Mouse (Mus musculus) hematopoietic stem cell, adult 5-6 weeks (primary cell): ENCODE data around the gene Hist2h3c2. TPM values are rescaled to one million over a fixed set of nuclear protein-coding genes. Genes with fewer than 3 reads are reported as not detected.

Experiments
- ATAC-seq, 2 experiments: fragments of 125-278 bp in 1 of 2; replicated peaks in 1 of 2; 2 replicates each; pipeline ENCODE4 v1.8.0; 2016 to 2017; ENCODE audit warnings: inconsistent platforms in 2 of 2, mild to moderate bottlenecking in 2 of 2, moderate number of reproducible peaks in 2 of 2, low read depth in 1 of 2, moderate TSS enrichment in 1 of 2; ENCODE audit not compliant: low FRiP score in 2 of 2, poor library complexity in 2 of 2, severe bottlenecking in 2 of 2, insufficient read depth in 1 of 2, low TSS enrichment in 1 of 2
- total RNA-seq: library from RNA; stranded (forward); fragments of 172-1452, 232-1000 nt; gene quantifications from 2 replicates; pipeline ENCODE4 v1.2.3, GENCODE M21; 2017

Gene Hist2h3c2
- total RNA-seq, 1 experiment from 2014 or later, result 125 TPM

DNA sequence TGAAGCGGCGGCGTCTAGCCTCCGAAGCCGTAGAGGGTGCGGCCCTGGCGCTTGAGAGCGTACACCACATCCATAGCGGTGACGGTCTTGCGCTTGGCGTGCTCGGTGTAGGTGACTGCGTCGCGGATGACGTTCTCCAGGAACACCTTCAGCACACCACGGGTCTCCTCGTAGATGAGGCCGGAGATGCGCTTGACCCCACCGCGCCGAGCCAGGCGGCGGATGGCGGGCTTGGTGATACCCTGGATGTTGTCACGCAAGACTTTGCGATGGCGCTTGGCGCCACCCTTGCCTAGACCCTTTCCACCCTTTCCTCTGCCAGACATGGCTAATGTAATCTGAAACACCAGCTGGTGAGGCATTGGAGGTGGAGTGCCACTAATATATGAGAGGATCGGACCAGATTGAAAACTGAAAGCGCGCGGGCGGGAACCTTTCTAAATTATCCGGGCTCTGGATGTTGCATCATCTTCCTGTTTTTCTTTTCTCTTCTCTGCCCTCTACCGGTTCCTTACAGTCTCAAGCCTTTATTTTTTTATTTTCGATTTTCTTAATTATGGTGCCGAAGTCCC lies 24.1 kb upstream of the Hist2h3c2 start, which contains the start of gene Hist2h4:
Gene Hist2h4 (minus strand): TSS at position 333 of the 572 bp plus-strand sequence.
- peak; percentile 87 to 89 for ATAC-seq

GRCm38 (mm10) chr3:96262216-96262875 lies 23.4 kb upstream of the Hist2h3c2 start:
- peak; percentile 61 to 70 for ATAC-seq

GRCm38 (mm10) chr3:96261623-96262022 lies 22.7 kb upstream of the Hist2h3c2 start:
- ATAC-seq, result no peak

DNA sequence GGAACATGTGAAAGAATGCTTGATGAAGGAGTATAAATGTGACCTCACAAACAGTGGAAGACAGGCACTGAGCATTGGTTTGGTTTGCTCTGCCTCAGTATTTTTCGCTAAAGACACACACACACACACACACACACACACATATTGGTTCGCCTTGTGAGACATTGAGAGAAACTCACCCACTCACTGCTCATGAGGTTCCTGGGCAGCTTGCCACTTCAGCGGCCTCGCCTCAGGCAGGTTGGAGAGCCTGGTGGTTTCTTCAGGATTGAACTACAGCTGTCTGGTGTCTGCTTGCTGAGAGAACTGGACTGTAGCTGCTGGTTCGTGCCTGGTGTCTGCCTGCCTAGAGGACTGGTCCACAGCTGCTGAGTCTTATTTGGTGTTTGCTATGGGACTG lies 21.3 kb upstream of the Hist2h3c2 start:
- no peak for ATAC-seq

DNA sequence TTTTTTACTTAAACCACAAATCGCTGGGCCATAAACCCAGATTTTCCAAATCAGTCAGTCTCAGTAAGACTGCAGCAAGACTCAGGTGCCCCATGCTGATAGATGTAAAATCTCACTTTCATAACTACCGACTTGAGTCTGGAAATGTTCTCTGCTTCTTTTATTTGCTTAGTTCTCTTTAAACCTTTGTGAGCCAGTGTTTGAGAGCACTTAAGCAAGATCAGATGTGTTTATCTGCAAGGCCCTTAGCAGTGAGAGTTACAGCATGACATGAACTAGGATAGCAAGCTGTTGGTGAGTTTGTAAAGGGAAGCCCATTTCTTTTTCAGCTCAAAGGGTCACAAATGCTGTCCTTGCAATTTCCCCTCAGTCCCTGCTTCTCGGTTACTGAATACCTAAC lies 18.3 kb upstream of the Hist2h3c2 start:
- no peak for ATAC-seq

DNA sequence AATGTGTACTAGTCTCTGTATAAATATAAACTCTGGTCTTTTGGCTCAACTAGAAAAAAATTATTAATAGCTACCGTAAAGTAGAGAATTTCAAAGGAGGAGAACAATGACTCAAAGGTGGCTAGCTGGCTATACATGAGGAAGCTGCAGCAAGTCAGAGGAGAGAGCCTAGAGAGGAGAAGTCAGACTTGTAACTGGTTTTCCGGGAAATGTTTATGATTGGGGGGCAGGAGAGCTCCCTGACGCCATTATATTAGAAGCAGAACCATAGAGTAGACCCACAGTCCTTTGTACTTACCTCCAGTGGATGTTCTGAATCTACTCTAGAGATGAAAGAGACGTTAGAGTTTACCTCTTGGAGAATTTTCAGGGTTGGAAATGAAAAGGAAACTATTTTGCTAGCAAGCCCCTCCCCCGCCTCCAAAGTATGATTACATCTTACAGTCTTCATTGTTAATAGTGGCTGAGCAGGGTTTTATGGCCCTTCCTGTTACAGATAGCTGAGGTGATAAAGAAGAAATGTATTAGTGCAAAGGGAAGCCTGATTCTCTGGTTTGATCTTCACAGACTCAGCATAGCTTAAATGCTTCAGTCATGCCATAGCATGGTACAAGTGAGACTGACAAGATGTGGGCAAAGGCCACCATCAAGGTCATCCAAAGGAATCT lies 17.1 kb upstream of the Hist2h3c2 start:
- ATAC-seq, result no peak

- ATAC-seq, result peak in 1 of 2 experiments; percentile 32; a peak in 1 of 4 replicates
Measured at GRCm38 (mm10) chr3:96254683-96255355, 15.9 kb upstream of the Hist2h3c2 start.

DNA sequence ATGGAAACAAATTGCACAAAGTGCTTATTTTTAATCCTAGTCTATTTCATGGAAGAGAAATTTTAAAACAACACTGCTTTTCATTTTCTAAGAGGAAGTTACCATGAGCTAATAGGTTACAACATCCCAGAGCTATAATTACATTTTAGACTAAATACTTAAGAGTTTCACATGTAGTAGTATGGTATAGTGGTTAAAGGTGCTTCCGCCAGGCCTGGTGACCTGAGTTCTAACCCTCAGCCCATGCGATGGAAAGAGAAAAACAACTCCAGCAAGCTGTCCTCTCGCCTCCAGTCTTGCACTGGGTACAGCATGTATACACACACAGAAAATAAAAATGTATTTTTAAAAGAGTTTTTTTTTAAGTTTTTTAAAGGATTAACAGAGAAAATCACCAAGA lies 12.9 kb upstream of the Hist2h3c2 start:
- ATAC-seq, result peak in 1 of 2 experiments; percentile 27; a peak in 1 of 4 replicates

DNA sequence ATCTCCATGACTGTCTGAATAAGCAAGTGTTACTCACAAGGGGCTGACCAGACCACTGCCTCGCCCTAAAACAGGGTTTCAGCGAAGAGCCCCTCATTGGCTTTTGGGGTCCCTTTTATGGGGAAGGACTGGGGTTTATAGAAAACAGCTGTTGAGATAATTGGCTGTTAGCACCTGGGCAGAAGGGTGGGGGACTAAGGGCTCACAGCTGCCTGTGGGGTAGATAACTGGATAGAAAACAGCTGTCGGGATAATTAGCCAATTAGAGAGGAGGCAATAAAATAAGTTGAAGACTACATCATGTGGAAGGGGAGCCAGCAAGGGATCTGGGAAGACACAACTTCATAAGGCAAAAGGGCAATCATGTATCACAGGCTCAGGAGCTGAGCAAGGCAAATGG lies 12.0 kb upstream of the Hist2h3c2 start:
- no peak for ATAC-seq

- no peak for ATAC-seq
Measured at GRCm38 (mm10) chr3:96249034-96249345, 10.1 kb upstream of the Hist2h3c2 start.

GRCm38 (mm10) chr3:96248141-96249033 lies 9.5 kb upstream of the Hist2h3c2 start:
- ATAC-seq, result no peak

- no peak for ATAC-seq
Measured at GRCm38 (mm10) chr3:96247356-96248140, 8.6 kb upstream of the Hist2h3c2 start.

- peak; percentile 74 to 77 for ATAC-seq
Measured at GRCm38 (mm10) chr3:96246427-96246856, 7.5 kb upstream of the Hist2h3c2 start, which contains the start of gene Hist2h3c1. Hist2h3c1 (plus strand) TSS chr3:96246685.

- ATAC-seq, result peak; percentile 18 to 33
Measured at GRCm38 (mm10) chr3:96246018-96246417, 7.1 kb upstream of the Hist2h3c2 start.

GRCm38 (mm10) chr3:96245003-96245886 lies 6.3 kb upstream of the Hist2h3c2 start, which contains the start of gene Hist2h2aa1:
Hist2h2aa1 (plus strand) TSS chr3:96245497.
- ATAC-seq, result peak; percentile 81 to 82
